Mouse (Mus musculus) neural tube, embryonic 10.5 days (tissue): Measurements from ENCODE around the gene Pde6d.
"Not testable (repeated sequence)": the region's sequence is repeated elsewhere in the genome, so short reads cannot be mapped to it uniquely, and the experiment has no call there.

Experiments
- DNase-seq: peaks from one replicate; pipeline ENCODE4 v3.0.0-alpha.2; 2017; ENCODE audit warnings: low spot score; ENCODE audit errors: extremely low spot score

Gene Pde6d

DNA sequence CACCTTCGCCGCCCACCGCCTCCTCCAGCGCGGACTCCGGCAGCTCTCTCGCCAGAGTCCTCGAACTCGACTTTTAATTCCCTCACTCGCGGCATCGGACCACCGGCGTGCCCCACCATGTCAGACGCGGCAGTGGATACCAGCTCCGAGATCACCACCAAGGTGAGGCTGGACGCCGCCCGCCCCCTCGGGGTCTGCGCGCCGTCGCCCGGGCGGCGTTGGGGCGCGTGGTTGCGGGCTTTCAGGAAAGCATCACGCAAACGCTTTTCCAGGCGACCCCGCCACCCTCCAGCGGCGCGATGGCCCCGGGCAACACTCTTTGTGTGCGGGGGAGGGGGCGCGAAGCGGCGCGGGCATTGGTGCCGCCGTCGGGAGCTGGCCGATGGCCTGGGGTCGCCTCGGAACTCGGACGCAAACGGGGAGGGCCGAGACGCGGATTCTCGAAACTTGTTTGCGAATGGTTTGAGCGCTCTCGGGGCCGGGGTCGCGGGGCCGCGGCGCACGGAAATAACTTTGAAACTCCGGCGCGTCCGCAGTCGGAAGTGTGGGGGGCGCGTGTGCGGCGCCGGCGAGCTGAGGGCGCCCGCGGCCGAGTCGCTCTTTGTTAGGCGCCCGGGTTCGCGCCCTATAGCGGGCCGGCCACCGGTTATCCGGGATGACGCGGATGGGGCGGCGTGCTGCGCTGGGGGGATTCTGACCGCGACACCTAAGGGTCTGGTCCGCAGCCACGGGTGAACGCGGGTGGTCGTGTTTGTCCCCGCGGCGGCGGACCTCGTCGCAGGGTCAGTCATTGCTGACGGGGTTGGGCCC, 55.4 kb downstream of the Pde6d start:
- DNase-seq, result peak; percentile 73

DNA sequence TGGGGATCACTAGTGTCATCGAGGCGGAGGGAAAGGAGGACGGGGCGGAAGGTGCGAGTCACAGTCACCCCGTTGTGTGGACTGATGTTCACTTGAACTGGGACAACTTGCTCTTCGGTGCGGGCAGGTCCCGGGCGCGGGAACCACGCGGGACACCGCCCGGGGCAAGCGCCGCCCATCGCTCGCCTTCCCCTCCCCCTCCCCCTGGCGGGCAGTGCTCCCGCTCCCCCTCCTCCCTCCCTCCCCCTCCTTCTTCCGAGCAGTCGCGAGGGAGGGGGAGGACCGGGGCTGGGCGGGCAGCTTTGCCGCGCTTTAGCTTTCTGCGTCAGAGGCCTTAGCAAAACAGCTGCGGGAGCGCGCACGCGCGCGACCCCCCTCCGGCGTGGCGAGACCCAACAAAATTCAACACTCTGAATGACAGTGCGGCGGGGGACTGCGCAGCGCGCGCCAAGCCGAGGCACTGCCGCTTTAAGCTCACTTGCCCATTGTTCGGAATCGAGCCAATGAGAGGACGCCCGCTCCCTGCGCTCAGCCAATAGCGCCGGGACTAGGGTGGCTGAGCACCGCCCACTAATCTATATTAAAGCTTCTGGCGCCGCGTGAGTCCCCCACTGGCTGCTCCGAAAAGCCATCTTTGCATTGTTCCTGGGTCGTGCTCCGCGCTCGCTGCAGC, 56.2 kb downstream of the Pde6d start, which contains the start of gene Ptma:
Gene Ptma, plus strand, starts transcription at position 611 of the 673 bp plus-strand sequence.
- DNase-seq, result peak; percentile 100

DNA sequence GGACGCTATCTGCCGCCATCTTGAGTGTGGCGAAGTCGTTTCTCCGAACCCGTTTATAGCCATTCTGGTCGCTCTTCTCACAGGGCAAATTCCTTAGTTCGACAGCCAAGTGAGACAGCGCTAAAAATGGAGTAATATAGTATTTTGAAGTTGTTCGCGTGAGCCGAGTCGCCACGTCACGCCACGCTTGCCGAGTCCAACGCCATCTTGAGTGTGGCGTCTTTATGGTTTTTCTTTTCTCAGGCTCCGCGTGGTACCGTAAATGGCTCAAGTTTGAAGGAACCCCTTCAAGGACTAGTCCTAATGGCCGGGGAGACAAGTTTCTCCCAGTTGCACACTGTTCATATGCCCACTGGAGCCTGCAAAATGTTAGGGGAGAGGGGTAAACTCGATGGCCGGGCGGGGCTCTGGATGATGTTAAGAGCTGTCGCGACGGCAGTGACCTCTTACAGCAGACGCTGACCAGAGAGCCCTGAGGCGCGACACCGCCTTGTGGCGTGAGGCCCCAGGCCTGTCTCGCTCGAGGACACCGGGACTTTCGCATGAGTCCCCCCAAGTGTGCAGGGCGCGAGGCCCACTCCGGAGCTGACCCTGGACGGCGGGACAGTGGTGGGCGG, 56.8 kb downstream of the Pde6d start:
- DNase-seq, result no peak

DNA sequence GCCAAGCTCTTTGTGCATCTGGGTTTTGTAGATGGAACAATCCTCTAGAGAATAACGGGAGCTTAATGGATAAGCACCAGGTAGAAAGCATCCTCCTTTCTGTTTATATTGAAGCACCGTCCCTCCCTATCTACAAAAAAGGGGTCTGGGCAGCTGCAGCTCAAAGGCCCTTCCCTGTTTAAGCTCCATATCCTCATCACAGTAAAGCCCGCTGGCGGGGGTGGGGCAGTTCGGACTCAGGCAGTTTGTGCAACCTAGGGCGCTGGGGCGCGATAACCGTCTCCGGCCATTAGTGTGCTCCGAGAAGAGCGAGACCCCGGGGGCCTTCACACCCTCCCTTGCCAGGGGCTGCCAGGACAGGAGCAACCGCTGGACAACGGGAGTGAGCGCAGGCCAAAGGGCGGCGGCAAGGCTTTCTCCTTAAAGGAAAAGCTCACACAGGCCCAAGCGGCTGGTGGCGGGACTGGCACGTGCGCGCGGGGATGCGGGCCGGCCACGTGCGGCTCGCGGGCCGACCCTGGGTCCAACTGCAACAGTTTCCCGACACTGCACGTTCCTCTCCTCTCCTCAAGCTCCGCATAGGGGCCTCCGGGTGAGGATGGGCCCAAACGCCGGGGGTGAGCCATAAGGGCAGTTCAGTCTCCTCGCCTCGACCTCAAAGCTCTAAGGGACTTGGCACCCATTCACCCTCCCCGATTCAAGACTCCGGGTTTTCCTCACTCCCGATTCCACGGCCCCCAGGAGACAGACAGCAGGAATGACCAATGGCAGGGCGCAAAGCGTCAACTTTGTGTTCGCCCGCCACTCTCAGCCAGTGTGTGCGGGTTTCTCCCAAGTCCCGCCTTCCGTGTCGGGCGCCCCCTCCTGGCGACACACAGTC, 57.6 kb downstream of the Pde6d start:
- DNase-seq, result peak; percentile 100

DNA sequence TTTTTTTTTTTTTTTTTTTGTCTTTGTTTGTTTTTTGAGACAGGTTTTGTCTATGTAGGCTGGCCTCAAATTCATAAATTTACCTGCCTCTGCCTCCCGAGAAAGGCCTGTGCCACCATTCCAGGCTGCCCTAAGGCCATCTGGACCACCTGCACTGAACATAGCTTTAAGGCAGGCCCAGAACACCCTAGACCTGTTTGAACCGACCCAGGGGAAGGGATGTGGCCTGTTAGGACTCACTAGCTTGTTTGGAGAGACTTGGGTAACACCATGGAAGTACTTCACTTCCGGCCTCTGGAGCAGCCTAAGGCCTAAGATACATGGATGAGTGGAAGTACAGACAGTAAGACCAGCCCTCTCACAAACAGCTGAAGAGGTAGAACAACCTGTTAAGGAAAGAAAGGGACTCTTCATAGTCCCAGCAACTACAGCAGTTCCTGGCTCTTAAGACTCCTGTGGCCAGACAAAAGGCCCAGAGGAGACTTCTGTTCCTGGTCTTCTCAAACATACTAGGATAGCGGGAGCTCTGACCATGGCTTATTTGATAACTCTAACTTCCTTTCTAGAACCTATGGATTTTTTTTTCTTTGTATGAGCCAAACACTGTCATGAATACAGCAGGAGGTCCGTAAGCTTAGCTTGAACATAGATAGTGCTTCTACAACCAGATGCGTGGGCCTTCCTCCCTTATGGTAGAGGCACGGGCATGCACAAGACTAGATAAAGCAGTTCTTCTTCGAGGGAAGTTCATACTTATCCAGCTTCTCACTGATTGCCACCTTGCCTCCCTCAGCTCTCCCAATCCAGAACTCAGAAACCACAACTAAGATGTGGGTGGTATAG, 58.4 kb downstream of the Pde6d start:
- peak; percentile 53 for DNase-seq

DNA sequence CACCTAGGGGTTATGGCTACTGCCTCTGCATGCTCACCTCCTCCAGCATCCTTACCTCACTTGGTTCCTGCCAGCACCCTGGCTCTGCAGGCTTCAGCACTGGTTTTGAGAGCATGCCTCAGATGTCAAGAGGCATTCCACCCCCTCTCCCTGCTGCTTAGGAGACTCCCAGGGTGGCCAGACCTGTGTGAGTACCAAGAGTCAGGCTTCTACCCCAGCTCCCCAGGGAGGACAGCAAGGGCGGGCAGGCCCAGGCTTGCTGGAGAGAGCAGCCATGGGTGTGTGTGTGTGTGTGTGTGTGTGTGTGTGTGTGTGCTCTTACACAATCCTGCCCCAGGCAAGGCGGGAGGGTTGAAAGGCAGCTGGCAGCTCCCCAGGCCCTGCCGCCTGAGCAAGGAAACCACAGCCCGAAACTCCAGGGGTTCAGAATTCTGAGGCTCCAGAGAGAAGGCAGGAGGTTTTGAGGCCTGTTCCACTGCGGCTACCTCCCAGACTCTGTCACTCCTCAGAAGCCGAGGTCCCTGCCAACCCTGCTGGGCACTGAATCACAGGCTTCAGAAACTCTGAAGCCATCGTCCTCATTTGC, 60.0 kb downstream of the Pde6d start:
- DNase-seq, result no peak

DNA sequence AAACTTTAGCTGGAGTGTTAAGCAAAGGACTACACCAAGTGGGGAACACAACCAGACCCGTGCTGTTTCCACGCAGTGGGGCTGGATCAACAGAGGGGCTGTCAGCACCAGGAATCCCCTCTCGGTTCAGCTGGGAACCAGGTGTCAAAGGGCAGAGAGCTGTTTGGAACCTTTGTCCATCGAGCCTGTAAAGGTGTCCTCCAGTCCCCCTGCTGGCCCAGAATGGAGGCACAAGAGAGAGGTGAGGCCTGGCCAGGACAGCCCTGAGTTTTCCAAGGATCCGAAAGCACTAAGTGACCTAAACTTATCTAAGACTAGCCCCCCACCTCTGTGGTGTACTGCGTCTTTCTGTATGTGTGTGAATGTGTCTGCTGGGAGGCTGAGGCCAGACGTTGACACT, 62.1 kb downstream of the Pde6d start:
- DNase-seq, result peak; percentile 63

DNA sequence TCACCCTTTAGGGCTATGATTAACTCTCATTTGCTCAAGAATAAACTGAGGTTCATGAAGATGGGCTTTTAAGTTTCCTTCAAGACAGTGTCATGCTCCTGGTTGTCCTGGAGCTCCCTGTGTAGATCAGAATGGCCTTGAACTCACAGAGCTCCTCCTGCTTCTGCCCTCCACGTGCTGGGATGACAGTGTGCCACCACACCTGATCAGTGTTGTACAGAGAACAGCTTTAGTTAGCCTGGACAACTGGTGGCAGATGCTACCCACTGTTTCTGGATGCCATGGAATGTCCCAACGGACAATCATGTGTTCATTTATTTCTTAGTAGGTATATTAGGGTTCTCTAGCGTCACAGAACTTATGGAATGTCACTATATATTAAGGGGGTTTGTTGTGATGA, 65.4 kb downstream of the Pde6d start:
- DNase-seq, result no peak

DNA sequence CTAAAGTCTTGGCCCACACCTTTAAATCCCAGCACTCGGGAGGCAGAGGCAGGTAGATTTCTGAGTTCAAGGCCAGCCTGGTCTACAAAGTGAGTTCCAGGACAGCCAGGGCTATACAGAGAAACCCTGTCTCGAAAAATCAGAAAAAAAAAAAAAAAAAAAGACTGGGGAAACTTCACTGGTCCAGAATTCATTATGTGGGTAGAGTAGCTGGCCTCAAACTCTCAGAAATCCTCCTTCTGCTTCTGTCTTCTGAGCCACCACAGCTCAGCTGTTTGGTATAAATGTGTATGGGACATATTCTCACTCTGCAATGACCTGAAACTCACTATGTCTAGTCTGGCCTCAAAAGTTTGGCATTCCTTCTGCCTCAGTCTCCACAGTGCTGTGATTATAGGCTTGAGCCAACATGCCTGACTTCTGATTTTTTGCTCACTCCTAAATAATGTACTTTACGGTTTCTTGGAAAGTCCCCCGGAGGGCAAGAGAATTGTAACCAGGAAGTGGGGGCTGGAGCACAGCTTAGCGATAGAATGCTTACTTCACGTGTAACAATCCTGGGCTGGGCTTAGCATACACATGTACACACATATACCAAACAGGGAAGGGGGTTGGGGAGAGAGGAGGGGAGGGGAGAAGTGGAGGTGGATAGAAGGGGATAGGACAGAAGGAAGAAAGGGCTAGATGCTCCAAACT, 66.6 kb downstream of the Pde6d start:
- DNase-seq, result no peak

DNA sequence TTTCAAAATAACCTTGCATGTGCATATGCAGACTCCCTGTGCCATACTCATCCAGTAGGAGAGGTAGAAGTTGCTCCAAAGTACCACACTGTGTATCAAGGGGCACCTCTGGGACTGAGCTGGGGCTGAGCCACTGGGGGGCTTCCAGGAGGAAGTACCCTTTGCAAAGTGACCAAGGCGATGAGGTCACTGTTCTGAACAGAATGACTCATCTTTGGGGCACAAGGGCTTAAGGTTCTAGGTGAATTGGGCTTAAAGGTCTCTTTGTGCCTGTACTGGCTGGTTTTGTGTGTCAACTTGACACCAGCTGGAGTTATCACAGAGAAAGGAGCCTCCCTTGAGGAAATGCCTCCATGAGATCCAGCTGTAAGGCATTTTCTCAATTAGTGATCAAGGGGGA, 69.4 kb downstream of the Pde6d start:
- DNase-seq, result not testable (repeated sequence)

DNA sequence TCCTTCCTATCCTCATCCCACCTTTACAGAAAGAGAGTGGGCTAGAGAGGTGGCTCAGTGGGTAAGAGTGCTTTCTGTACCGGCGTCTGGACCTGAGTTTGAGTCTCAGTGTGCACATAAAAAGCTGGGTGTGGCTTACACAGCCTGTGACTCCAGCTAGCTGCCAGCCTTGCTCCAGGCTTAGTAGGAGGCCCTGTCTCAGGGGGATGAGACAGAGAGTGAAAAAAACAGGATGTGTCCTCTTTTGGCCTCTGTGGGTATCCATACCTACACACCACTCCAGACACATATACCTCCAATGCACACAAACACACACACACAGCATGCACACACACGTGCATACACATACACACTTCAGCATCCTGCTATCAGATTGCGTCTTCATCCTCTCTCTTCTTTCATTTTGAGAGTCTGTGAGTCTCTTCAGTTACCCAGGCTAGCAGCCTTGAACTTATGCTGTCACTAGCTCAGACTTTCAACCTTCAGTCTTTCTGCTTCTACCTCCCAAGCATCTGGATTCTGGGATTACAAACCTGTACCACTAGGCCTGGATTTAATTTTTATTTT, 70.2 kb downstream of the Pde6d start:
- DNase-seq, result no peak

DNA sequence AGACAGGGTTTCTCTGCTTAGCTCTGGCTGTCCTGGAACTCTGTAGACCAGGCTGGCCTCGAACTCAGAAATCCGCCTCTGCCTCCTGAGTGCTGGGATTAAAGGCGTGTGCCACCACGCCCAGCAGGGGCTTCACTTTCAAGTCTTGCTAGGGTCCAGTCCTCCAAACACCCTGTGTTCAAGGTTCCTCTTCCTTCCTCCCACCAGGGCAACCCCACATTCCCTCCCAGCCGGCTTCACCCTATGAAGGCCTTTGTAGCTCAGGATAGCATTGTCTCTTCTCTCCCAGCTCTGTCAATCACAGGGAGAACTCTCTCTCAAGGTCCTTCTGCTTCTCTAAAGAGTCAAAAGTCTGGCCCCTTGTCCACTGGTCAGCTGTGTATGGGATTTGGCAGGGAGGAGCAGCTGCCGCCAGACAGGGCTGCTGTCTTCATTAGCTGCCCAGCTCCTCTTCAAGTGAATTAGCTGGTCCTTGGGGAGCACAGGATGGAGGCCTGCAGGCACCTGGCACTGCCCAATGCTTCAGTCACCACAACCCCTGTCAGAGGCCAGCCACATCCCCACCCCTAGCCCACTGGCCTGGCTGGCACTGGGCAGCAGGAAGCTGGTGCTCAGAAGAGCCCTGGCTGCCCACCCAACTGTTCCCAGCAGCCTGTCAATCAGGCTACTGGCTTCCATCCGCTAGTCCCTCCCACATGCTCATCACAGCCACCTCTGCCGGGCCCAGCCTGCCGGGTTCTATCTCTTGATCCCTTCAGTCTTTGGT, 71.6 kb downstream of the Pde6d start:
- no peak for DNase-seq

DNA sequence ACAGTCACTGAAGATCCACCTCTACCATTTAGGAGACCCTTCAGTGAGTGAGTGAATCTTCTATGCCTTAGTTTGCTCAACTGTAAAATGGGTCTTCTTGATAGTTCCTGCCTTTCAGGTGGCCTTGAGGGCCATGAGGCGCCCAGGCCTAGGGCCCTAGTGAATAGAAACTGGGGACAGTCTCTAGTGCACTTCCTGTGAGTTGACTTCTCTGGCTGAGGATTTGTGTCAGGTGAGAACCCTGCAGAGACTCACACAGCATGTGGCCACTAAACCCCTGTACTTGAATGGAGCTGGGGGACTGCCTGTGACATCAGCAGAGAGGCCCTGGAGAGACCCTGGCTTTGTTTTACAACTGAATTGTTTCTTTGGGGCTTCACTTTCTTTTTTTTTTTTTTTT, 72.2 kb downstream of the Pde6d start:
- DNase-seq, result no peak

DNA sequence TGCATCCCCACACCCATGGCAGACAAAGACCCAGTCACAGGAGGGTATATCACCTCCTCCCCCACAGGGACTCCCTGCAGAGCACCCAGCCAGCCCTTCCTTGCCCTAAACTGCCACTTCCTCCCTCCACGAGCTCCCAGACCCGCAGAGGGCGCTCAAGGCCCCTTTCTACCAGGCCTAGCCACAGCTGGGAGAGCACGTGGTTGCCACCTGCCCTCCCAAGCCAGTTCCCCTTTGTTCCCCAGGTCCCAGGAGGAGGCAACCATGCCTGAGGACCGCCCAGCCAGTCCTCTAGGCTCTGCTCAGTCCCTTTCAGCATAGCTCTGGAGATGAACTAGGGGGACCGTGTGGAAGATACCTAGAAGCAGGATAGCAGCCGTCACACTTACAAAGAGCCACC, 73.0 kb downstream of the Pde6d start:
- DNase-seq, result peak; percentile 95

DNA sequence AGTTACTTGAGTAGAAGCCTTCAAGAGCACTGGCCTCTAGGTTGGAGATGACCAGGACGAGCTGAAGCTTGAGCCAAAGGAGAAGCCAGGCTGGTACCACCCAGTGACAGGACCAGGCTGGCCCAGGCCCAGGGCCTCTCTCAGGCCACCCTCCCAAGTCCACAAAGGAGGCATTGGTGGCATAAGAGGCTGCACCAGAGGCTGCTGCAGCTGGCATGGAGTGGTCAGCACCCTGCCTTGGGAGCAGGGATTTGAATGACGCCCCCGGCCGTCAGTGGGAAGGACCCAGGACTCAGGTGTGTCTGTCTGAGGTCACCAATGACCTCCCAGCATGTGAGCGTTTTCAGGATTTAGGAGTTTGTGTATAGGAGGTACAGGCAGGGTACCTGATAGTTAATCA, 74.6 kb downstream of the Pde6d start:
- no peak for DNase-seq

DNA sequence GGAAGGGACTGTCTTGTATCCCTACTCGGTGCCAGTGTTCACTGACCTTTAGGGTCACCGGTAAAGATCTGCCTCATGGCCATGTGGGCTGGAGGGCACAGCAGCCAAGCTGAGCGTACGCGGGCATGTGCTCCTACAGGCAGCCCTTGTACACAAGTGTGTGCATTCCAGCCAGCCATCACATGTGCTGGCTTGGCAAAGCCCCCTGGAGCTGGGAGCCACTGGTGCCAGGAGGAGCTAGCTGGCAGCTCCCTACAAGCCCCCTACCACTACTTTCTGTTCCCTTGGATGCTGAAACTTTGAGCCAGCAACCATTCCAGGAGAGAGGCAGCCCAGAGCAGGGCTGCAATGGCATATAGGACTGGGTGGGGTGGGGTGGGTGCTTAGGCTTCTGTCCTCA, 76.0 kb downstream of the Pde6d start:
- DNase-seq, result no peak

DNA sequence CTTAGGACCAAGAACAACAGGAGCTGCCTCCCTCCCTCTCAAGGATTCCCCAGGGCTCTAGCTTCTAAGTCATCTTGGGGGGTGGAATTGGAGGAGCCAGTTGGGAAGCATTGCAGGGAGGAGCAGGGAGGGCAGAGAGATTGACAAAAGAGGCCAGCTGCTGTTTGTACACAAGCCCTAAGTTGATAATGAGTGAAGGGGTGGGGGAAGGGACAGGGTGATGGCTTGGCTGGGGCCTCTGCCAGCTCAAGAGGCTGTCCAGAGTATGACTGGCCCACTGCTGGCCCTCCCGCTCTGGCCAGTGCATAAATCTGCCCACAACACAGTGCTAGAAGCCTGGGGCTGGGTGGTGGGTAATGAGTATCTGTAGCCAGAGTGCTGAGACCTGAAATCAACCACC, 77.0 kb downstream of the Pde6d start:
- DNase-seq, result no peak

DNA sequence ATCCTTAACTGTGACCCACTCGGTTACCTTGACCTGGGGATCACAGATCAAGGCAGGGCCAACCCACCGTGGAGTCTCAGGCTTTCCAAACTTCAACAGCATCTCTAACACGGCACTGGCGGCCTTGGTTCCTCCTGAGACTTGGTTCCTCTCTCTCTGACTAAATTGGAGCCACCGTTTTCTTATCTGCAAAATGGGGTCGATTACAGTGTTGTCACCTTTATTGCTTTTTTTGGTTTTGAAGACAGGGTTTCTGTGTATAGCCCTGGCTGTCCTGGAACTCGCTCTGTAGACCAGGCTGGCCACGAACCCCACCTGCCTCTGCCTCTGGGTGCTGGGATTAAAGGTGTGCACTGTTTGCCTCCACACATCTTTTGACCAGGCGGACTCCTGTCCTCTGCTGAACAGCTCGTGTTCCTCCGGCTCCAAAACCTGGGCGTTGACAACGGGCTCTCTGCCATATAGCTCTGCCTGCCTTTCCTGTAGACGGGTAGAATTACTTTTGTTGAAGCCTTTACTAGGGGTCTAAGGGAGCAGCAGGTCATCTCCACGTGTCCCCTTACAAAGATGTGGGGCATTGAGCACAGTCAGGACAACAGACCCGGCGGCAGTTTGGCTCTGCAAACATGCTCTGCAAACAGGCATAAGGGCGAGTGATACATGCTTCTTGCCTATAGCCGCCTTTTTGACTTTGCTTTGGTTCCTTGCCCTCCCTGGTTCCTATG, 77.6 kb downstream of the Pde6d start:
- DNase-seq, result peak; percentile 58
